Mouse (Mus musculus): Measurements from ENCODE around the gene Gtf3c5.
A peak's percentile ranks its signal among the peaks of the same experiment; 100 is the strongest.

Gtf3c5 gene

DNA sequence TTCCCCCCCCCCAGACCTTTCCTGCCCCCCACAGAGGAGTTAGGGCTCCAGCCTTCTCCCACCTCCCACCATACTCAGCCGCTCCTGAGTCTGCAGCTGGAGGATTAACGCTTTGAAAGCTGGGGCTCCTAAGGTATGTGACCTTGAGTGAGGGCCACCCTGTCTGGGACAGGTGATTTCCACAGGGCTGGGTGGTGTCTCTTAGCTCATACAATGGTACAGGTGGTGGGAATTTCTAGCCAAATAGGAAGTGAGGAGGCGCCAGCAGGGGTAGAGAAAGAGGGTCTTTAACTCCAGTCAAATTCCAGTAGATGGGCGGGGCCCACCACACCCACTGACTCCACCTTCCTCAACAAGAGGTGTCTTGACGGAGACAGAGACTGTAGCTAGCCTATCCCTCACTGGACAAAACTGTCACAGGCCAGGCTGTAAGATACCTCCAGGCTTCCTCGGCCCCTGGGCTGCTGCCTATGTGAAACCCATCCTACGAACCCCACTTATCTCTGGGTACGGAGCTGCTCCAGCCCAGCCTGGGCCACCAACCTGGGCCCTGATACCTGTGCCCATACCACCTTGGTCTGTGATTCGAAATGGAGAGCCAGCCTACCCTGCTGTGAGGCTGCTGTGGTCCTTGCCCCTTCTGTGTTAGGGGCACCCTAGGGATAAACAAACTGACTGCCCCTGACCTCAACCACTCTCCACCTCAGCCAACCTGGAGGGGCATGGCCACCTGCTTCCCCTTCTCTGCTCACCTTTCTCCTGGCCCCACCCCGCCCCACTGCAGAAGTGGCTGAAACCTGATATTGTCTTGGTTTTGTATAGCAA, 24.0 kb upstream of the Gtf3c5 start:
- no peak for DNase-seq (ENCODE audit: low spot score)

GRCm38 (mm10) chr2:28606601-28607340, 23.2 kb upstream of the Gtf3c5 start:
- DNase-seq (ENCODE audit: low spot score) = no peak

DNA sequence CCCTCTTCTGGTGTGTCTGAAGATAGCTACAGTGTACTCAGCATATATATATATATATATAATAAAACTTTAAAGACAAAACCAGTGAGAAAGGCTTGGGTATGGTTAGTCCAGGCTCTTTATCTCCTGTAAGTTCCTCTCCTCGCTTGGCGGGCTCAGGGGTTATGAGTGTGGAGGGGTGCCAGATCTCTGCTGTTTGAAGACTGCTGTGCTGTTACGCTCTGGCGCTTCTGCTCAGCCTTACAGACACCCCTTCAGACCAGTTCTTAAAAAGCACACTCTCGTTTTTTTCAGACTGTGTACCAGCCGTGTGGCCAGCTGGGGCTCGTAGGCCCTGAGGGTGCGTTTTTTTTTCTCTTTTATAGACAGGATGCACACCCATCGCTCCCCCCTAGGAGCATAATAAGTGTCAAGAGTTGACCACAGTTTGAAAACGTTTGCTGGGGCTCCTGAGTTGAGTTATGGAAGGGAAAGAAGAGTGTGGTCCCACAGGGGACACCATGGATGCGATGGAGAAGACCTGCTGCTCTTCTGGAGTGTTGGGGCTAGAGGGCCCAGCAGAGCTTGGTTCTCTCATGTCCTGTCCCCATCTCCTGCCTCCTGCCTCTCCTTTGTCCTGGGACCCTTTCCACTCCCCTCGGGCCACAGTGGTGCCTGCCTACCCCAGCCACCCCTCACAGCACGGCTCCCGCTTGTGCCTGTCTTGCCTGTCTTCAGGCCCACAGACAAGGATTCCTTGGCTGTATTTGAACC, 22.4 kb upstream of the Gtf3c5 start:
- DNase-seq (ENCODE audit: low spot score) = no peak

GRCm38 (mm10) chr2:28603542-28603941, 20.0 kb upstream of the Gtf3c5 start:
- DNase-seq (ENCODE audit: low spot score) = no peak

GRCm38 (mm10) chr2:28601720-28602590, 18.4 kb upstream of the Gtf3c5 start:
- DNase-seq (ENCODE audit: low spot score) = no peak

- DNase-seq (ENCODE audit: low spot score) = no peak
Measured at GRCm38 (mm10) chr2:28599569-28599900, 16.0 kb upstream of the Gtf3c5 start.

GRCm38 (mm10) chr2:28598692-28599568, 15.4 kb upstream of the Gtf3c5 start:
- no peak for DNase-seq (ENCODE audit: low spot score)

DNA sequence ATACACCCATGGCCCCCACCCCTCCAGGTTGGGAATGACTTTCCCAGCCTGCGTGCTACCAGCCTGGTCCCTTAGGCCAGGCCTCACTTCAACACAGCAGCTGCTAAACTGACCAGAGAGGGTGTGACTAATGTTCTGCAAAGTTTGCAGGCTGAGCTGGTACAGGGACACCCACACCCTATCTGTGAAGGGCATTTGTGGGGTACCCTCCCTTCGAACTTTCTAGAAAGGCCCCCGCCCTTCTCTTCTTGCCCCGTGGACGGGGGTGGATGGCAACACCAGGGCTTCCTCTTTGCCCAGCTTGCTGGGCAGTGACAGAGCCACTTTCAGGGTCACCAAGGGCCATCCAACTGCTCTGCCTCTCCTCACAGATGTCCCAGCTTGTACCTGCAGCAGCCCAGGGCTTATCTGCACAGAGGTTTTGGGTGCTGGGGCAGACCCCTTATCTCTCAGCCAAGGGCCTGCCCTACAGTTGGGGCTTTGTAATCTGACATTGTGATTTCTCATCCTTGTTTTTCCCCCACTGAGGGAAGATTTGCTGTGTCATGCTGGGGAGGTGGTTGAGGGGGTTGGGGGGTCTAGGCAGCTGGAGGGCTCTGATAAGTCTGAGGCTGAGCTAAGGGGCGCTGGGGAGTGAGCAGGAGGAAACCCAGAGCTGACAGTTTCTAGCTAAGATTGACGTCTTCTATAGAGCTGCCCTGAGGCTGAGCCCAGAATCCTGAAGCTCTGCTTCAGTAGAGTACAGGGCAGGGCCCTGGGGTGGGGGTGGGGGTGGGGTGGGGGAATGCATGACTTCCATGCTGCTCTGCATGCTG, 14.4 kb upstream of the Gtf3c5 start:
- DNase-seq (ENCODE audit: low spot score) = no peak

GRCm38 (mm10) chr2:28596998-28597397, 13.4 kb upstream of the Gtf3c5 start:
- no peak for DNase-seq (ENCODE audit: low spot score)

- no peak for DNase-seq (ENCODE audit: low spot score)
Measured at GRCm38 (mm10) chr2:28596021-28596420, 12.5 kb upstream of the Gtf3c5 start.

DNA sequence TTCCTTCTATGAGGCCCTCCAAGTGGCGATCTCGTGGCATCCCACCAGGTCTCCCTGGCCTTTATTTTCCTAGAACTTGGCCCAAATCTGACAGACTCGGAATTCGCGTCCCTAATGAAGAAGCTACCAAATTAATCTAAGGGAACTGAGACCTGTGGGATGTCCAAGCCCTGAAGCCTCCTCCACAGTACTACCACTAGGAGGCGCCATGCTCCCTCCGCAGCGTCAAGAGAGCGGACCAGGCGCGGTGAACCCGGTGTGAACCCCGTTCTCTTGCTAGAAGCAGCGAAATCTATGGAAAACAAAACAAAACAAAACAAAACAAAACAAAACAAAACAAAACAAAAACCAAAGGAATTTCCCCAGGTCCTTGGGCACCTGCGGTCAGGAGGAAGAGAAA, 9.3 kb upstream of the Gtf3c5 start:
- peak; percentile 80 for DNase-seq (ENCODE audit: low spot score)

- DNase-seq (ENCODE audit: low spot score) = no peak
Measured at GRCm38 (mm10) chr2:28591479-28591878, 7.9 kb upstream of the Gtf3c5 start.

- DNase-seq (ENCODE audit: low spot score) = no peak
Measured at GRCm38 (mm10) chr2:28588574-28588973, 5.0 kb upstream of the Gtf3c5 start.

DNA sequence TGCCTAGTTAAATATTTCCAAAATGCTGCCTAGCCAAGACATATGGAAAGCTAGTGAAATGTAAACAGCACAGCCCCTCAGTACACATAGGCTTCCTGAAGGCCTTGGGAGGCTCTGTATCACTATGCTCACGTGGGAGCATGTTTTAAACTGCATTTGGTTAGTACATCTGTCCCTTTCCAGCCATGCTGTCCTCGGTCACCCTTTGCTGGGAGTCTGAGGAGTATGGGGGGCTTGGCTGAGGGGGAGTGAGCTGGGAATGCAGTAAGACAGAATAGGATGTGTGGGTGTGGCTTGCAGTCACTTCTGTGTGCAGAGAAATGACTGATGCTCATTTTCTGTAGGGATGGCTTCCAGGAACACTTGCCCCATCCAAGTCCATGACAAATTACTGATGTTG, 2.2 kb upstream of the Gtf3c5 start:
- DNase-seq (ENCODE audit: low spot score) = no peak

GRCm38 (mm10) chr2:28585043-28585571, 1.6 kb upstream of the Gtf3c5 start:
- DNase-seq (ENCODE audit: low spot score) = peak; percentile 82

- peak; percentile 92 for DNase-seq (ENCODE audit: low spot score)
Measured at GRCm38 (mm10) chr2:28582647-28583353, 751 bp downstream of the Gtf3c5 start.

GRCm38 (mm10) chr2:28578003-28578402, 5.5 kb downstream of the Gtf3c5 start:
- peak; percentile 56 for DNase-seq (ENCODE audit: low spot score)

- DNase-seq (ENCODE audit: low spot score) = no peak
Measured at GRCm38 (mm10) chr2:28576815-28577214, 6.7 kb downstream of the Gtf3c5 start.

GRCm38 (mm10) chr2:28575341-28575740, 8.2 kb downstream of the Gtf3c5 start:
- no peak for DNase-seq (ENCODE audit: low spot score)
